Mouse (Mus musculus) ZHBTc4 (cell line): ENCODE results near the gene Ugt1a10.

ENCODE experiments used
- DNase-seq: peaks from one replicate; pipeline ENCODE4 v3.0.0-alpha.2; 2011; ENCODE audit warnings: low read depth, low spot score

Ugt1a10 gene

GRCm38 (mm10) chr1:88230981-88231802 lies 176.0 kb downstream of the Ugt1a10 start:
- DNase-seq, result no peak

DNA sequence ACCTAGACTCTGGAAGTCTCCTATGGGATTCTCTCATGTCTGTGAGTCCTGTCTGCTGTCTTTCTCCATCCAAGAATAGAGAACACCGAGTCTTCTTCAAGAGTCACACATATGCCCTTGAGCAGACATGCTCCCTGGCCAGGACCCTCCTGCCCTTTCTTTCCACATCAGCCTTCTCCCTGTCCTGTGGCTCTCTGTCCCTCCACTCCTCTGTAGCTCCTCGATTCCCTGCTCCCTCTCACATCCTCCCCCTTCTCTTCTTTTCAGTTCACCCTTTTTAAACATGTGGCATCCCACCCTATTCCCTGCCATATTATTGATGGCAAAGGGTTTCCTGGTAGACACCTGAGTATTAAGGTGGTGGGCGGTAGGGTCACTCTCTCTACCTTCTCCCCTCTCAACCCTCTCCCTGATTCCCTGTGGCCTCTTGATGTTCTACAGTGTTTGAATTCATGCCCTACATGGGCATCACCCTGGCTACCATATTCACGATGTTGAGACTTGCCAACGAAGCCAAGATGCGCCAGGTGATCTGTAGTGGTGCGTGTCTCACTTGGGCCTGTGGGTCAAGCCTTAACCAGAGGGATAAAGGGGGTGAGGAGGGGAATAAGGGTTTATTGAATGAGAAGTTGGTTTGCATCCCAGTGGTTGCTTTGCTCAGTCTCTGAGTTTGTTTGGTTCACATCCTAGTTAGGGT lies 176.8 kb downstream of the Ugt1a10 start:
- DNase-seq, result no peak

DNA sequence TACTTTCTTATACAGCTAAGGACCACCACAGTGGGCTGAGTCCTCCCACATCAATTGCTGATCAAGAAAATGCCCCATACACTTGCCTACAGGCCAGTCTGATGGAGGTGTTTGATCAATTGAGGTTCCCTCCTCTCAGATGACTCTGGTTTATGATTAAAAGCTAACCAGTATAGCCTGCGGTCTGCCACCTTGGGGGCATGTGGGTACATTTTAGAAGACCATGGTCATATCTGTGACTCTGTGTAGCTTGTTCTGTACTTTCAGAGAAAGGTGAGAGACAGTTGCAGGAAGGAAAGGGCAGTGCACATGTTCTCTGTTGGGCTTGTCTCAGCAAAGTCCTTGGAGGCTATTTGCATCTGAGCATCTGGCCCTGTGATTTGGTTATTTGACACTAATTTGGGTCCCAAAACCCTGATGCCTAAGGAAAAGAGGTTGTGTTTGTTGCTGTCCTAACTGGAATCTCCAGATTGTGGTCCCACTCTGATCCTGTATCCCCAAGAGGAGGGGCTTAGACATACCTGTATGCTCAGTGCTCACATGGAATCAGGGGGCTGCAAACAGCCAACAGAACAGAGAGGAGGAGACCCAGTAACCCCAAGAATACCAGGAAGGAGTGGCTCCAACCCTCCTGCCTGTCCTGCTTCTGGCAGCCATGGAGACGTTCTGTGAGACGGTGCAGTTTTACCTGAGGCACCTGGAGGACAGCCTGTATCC lies 177.6 kb downstream of the Ugt1a10 start:
- DNase-seq, result no peak

DNA sequence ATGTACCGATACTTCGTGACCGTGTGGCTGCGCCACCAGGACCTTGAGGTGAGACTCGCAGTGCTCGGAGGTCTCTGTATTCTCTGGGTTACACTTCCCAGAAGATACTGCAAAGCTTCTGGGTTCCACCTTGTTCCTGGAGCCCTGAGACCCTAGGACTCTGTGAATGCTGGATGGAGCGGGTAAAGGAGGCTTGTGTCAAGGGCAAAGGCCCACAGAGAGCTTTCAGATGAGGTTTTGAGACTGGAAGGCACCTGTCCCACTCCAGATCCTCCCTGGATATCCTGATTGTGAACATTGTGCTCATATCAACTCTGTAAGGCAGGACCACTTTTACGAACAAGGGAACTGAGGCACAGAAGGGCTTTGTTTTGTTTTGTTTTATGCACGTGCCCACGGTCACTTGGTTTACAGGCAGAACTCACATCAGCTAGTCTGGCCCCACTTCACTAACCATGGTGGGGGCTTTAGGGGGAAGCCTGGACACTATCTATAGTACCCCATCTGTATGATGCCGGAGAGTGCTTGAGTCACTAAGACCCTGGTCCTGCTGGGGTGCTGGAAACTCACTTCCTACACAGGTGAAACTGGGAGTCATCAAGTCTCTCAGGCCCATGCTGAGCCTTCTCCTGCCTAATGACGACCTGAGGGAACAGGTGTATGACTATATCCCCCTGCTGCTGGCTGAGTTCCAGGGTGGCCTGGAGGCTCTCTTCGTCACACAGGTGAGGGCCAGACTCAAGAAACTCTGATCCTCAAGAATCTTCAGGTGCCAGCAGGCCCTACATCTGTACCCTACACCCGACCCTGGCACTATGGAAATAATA lies 178.4 kb downstream of the Ugt1a10 start:
- no peak for DNase-seq

- DNase-seq, result no peak
These were observed 179.0 kb downstream of the Ugt1a10 start for GRCm38 (mm10) chr1:88234248-88234610.

- DNase-seq, result no peak
These were observed 179.5 kb downstream of the Ugt1a10 start for GRCm38 (mm10) chr1:88234646-88235045.

- DNase-seq, result no peak
These were observed 180.1 kb downstream of the Ugt1a10 start for GRCm38 (mm10) chr1:88235046-88235893.

GRCm38 (mm10) chr1:88235894-88236415 lies 180.8 kb downstream of the Ugt1a10 start:
- no peak for DNase-seq

- DNase-seq, result no peak
These were observed 182.1 kb downstream of the Ugt1a10 start for GRCm38 (mm10) chr1:88237311-88237710.

DNA sequence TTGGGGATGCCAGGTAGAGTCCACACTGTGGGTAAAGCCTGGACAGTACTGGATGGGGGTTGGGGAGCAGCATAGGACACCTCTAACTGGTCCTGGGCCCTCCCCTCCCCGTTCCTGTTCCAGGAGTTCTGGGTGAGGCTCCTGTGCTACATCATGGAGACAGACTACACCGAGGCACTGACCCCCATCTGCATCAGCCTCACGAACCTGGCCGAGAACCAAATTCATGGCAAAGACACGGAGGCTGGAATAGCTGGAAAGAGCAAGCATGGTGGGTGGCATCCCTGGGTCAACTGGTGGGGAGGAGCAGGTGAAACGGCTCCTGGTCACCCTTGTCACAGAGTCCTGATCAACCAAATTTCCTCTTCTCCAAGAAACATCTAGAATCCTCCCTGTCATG lies 183.6 kb downstream of the Ugt1a10 start:
- DNase-seq, result no peak

- no peak for DNase-seq
These were observed 184.9 kb downstream of the Ugt1a10 start for GRCm38 (mm10) chr1:88240072-88240471.

- no peak for DNase-seq
These were observed 185.4 kb downstream of the Ugt1a10 start for GRCm38 (mm10) chr1:88240579-88240978.

- DNase-seq, result no peak
These were observed 188.7 kb downstream of the Ugt1a10 start for GRCm38 (mm10) chr1:88243861-88244260.

DNA sequence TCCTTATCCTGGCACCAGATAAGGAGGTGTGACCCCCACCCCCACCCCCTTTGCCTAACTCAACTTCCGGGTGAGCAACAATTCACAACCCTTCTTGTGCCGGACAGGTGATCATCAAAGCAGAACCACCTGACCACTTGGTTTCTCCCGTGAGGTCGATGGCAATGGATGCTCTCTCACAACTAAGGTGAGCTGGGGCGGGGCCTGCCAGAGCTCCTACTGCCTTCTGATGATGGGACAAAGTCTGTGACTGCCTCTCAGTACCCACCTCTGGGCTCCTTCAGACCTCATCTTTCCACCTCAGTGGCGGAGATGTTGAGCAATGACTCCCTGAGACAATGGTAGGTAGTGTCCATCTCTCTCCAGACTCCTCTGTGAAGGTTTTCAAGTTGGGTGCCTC lies 190.7 kb downstream of the Ugt1a10 start:
- no peak for DNase-seq

DNA sequence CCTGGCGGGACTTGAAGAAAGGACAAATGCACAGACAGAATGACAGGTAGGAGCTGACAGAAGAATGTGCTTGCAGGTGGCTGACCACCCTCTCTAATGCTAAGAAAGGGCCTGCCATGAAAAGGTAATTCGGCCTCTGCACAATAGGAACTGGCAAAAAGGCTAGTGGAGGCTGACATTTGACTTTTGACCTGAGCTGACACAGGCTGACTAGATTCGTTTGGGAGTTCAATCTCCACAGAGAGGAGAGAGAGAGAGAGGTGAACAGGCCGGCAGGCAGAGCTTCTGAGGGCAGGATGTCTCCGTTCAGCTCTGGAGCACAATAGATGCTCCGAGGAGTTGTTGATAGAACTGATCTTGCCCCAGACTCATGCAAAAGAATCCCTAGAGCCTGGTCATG lies 191.2 kb downstream of the Ugt1a10 start:
- DNase-seq, result no peak

- no peak for DNase-seq
These were observed 192.5 kb downstream of the Ugt1a10 start for GRCm38 (mm10) chr1:88247660-88248059.

DNA sequence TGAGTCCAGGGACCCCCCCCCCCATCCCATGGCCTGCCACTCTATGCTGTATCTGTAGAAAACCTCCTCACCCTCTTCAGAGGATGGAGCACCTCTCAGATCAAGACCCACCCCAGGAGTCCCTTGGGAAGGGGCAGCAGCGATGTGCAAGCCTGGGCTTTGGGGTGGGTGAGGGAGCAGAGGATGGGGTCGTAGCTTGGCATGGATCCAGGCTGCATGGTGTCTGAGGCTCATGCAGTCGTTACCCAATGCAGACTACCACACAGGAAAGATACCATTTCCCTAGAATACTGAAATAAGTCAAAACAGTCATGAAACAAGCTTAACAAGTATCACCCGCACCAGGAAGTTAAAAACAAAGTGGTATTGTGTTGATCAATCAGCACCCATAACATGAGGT lies 193.5 kb downstream of the Ugt1a10 start:
- no peak for DNase-seq

GRCm38 (mm10) chr1:88249596-88249995 lies 194.4 kb downstream of the Ugt1a10 start:
- no peak for DNase-seq

- no peak for DNase-seq
These were observed 194.8 kb downstream of the Ugt1a10 start for GRCm38 (mm10) chr1:88250023-88250422.

GRCm38 (mm10) chr1:88253106-88253505 lies 197.9 kb downstream of the Ugt1a10 start:
- DNase-seq, result no peak
